Mouse (Mus musculus): ENCODE measurements around the gene Bcam. TPM values are rescaled to one million over a fixed set of nuclear protein-coding genes. Genes with fewer than 3 reads are reported as not detected.

The Bcam gene
- total RNA-seq (2012; rRNA removed) (8.2 and 10.9 TPM in 2 replicates), total RNA-seq (2014; rRNA removed) (2.4 and 3.0 TPM in 2 replicates), polyA plus RNA-seq (2012; ENCODE audit: insufficient read length, low read depth) (4.8 and 5.3 TPM in 2 replicates)

DNA sequence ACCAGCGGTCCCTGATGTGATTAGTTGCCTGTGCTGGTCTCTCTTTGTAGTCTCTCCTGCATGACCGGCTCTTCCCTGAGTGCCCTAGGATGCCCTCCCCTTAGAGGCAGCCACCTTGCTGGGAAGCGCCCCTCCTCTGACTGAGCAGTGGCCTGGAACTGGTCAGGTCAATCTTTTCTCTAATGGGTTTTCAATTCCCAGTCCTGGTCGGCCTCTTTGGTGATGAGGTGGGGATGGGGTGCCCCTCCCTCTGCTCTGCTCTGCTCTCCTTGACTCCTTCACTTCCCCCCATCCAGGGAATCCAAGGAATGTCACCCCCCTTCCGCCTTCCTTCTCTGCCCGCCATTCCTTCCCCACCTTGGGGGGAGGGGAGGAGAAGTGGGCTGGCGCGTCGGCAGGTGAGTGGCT lies at the start of gene Bcam:
TSS of gene Bcam (minus strand) at position 33 of the 408 bp plus-strand sequence.
- in situ Hi-C loops (cut with MboI; ENCODE audit: low pct_ligation_motif_present, low pct_unique_long_range_greater_than_20kb, low sequenced_read_pairs): no loop called here

DNA sequence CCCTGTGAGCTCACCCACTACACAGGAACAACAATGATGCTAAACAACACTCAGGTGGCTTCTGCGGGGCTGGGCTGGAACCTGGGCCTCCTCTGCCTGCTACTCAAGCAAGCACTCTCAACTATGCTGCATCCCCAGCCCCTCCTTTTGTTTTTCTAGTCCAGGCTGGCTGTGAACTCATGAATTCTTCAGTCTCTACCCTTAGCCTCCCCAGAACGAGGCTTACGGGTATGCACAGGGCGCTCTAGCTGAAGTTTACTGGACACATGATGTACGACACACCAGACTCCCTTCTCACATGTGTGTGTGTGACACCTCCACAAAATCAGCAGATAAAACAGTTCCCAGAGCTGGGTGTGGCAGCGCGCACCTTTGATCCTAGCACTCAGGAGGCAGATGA lies 48.1 kb upstream of the Bcam start:
- Histone ChIP-seq H3K9me3 (replicated peaks; ENCODE audit: low read length) (peaks cover 5% of the 10 kb centered on the region), H3K4me3 (replicated peaks in 1 of 3; ENCODE audit: low read depth in 2 of 3, low read length in 2 of 3, poor library complexity in 1 of 3) (peak overlapping the region in 1 of 3 experiments; percentile 38), H3K79me2 (replicated peaks; ENCODE audit: control insufficient read depth, extremely low read depth, insufficient read depth, poor library complexity, severe bottlenecking) (peaks cover 41% of the 10 kb centered on the region), H3K4me1 (ENCODE audit: control insufficient read depth in 1 of 2, insufficient read depth in 2 of 2) (peaks cover 39 to 63% of the 10 kb centered on the region in 2 experiments), H3K4me2 (ENCODE audit: insufficient read depth, low read depth, poor library complexity, severe bottlenecking) (peak overlapping the region; percentile 48; the same call in 1 of the 2 replicates), H3K27ac (ENCODE audit: insufficient read depth, low read depth) (peak overlapping the region; percentile 95), H3K27me3 (replicated peaks) (no peaks in the 10 kb centered on the region), H3K36me3 (replicated peaks in 1 of 2; ENCODE audit: control insufficient read depth in 1 of 2, insufficient read depth in 1 of 2, low read length in 1 of 2) (peaks cover 24 to 47% of the 10 kb centered on the region in 2 experiments), H3K9ac (ENCODE audit: insufficient read depth, low read depth) (no peak overlapping the region)
- DNase-seq (ENCODE audit: extremely low read depth): no peak
- TF ChIP-seq ZC3H11A (IDR thresholded peaks at IDR 0.05; ENCODE audit: low read depth, low read length): no peak
- TF ChIP-seq E2F4 (IDR thresholded peaks at IDR 0.05; ENCODE audit: insufficient replicate concordance, low read depth, low read length): no peak
- TF ChIP-seq MYC (IDR thresholded peaks at IDR 0.05; ENCODE audit: low read depth, low read length): no peak
- no peak for TF ChIP-seq CTCF (conservative IDR thresholded peaks at IDR 0.05 in 1 of 2, IDR thresholded peaks at IDR 0.05 in 1 of 2; ENCODE audit: low read depth in 2 of 2, low read length in 2 of 2)
- no peak for TF ChIP-seq ELF1 (IDR thresholded peaks at IDR 0.05; ENCODE audit: low read depth, low read length)
- no peak for TF ChIP-seq RAD21 (IDR thresholded peaks at IDR 0.05; ENCODE audit: low read depth, low read length)
- TF ChIP-seq MAZ (IDR thresholded peaks at IDR 0.05; ENCODE audit: low read depth, low read length): no peak
- no peak for TF ChIP-seq SMC3 (IDR thresholded peaks at IDR 0.05; ENCODE audit: low read depth, low read length)
- no peak for TF ChIP-seq MEF2A (IDR thresholded peaks at IDR 0.05; ENCODE audit: borderline replicate concordance, low read depth, low read length)
- no peak for TF ChIP-seq PAX5 (IDR thresholded peaks at IDR 0.05; ENCODE audit: low read length)
- no peak for TF ChIP-seq UBTF (IDR thresholded peaks at IDR 0.05; ENCODE audit: low read depth, low read length)
- TF ChIP-seq CHD1 (IDR thresholded peaks at IDR 0.05; ENCODE audit: low read depth, low read length): no peak
- TF ChIP-seq BHLHE40 (IDR thresholded peaks at IDR 0.05; ENCODE audit: low read depth, low read length): no peak
- no peak for TF ChIP-seq TBP (conservative IDR thresholded peaks at IDR 0.05; ENCODE audit: low read depth, low read length)
- in situ Hi-C loops (cut with MboI; ENCODE audit: low pct_ligation_motif_present, low pct_unique_long_range_greater_than_20kb, low sequenced_read_pairs): no loop called here
- dilution Hi-C loops (cut with MboI; ENCODE audit: extremely low pct_ligation_motif_present, extremely low pct_unique_long_range_greater_than_20kb, low sequenced_read_pairs): no loop called here

More for the DNA sequence above, at the start of gene Bcam:
- Histone ChIP-seq H3K36me3 (replicated peaks in 1 of 2; ENCODE audit: control insufficient read depth in 1 of 2, insufficient read depth in 1 of 2, low read length in 1 of 2) (no peaks in the 10 kb centered on the region), H3K27ac (ENCODE audit: insufficient read depth, low read depth) (no peak within 1 kb of the TSS), H3K4me1 (ENCODE audit: control insufficient read depth in 1 of 2, insufficient read depth in 2 of 2) (peaks cover 4 to 17% of the 10 kb centered on the region in 2 experiments; a peak in 3 of 4 replicates), H3K4me3 (replicated peaks in 1 of 3; ENCODE audit: low read depth in 2 of 3, low read length in 2 of 3, poor library complexity in 1 of 3) (peak within 1 kb of the TSS; percentile 43 to 55 (median 51)), H3K4me2 (ENCODE audit: insufficient read depth, low read depth, poor library complexity, severe bottlenecking) (peak within 1 kb of the TSS; percentile 72), H3K9me3 (replicated peaks; ENCODE audit: low read length) (peaks cover 3% of the 10 kb centered on the region), H3K27me3 (replicated peaks) (peaks cover 56% of the 10 kb centered on the region), H3K9ac (ENCODE audit: insufficient read depth, low read depth) (peak within 1 kb of the TSS; percentile 52), H3K79me2 (replicated peaks; ENCODE audit: control insufficient read depth, extremely low read depth, insufficient read depth, poor library complexity, severe bottlenecking) (no peaks in the 10 kb centered on the region)
- TF ChIP-seq GABPA (IDR thresholded peaks at IDR 0.05; ENCODE audit: insufficient replicate concordance, low read depth, low read length) (no peak), BHLHE40 (IDR thresholded peaks at IDR 0.05; ENCODE audit: low read depth, low read length) (no peak), CHD2 (IDR thresholded peaks at IDR 0.05; ENCODE audit: low read length) (no peak), IRF4 (IDR thresholded peaks at IDR 0.05; ENCODE audit: low read depth, low read length) (no peak), NELFE (IDR thresholded peaks at IDR 0.05; ENCODE audit: low read depth, low read length) (no peak), RAD21 (IDR thresholded peaks at IDR 0.05; ENCODE audit: low read depth, low read length) (no peak), TBP (conservative IDR thresholded peaks at IDR 0.05; ENCODE audit: low read depth, low read length) (no peak), JUN (IDR thresholded peaks at IDR 0.05; ENCODE audit: insufficient read depth, low read depth, low read length) (no peak), HCFC1 (IDR thresholded peaks at IDR 0.05; ENCODE audit: low read depth, low read length) (no peak), ELF1 (IDR thresholded peaks at IDR 0.05; ENCODE audit: low read depth, low read length) (no peak), RCOR1 (conservative IDR thresholded peaks at IDR 0.05; ENCODE audit: low read depth, low read length) (no peak), USF2 (conservative IDR thresholded peaks at IDR 0.05; ENCODE audit: low read depth, low read length) (no peak)
- dilution Hi-C loops (cut with MboI; ENCODE audit: extremely low pct_ligation_motif_present, extremely low pct_unique_long_range_greater_than_20kb, low sequenced_read_pairs): no loop called here
- no peak for DNase-seq (ENCODE audit: extremely low read depth)

Data from CH12.LX (cell line).